Mouse (Mus musculus): ENCODE measurements around the gene Pebp1. TPM values are rescaled to one million over a fixed set of nuclear protein-coding genes. Genes with fewer than 3 reads are reported as not detected.

Gene Pebp1
- total RNA-seq, 2 experiments from 2014 or later, result 762 to 788 TPM

DNA sequence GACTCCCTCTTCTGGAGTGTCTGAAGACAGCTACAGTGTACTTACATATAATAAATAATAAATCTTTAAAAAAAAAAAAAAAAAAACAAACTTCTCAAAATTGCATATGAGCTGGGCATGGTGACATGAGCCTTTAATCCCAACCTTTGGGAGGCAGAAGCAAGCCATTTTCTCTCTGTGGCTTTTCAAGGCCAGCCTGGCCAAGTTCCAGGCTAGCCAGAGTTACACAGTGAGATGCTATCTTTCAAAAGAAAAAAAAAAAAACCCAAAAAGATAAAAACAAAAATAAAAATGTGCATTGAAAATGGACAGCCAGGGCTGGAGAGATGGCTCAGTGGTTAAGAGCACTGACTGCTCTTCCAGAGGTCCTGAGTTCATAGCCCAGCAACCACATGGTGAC, 2.2 kb upstream of the Pebp1 start:
- no peak for DNase-seq (ENCODE audit: low spot score in 2 of 2)

DNA sequence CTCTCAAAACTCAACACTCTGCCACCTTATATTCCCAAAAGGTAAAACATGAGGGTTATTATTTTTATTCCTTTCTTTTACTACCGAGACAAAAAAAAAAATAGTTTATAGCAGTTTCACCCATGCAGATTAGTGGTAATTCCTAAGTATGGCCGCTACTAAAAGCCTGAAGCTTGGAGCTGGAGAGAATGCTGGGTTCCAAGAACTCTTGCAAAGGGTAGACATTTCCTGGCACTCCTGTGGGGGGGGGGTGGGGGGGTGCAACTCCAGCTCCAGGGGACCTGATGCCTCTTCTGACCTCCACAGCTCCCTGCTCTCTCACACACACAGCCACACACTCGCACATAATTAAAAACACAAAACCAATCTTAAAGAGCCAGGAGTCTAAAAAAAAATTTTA, 1.1 kb downstream of the Pebp1 start:
- no peak for DNase-seq (ENCODE audit: low spot score in 2 of 2)

DNA sequence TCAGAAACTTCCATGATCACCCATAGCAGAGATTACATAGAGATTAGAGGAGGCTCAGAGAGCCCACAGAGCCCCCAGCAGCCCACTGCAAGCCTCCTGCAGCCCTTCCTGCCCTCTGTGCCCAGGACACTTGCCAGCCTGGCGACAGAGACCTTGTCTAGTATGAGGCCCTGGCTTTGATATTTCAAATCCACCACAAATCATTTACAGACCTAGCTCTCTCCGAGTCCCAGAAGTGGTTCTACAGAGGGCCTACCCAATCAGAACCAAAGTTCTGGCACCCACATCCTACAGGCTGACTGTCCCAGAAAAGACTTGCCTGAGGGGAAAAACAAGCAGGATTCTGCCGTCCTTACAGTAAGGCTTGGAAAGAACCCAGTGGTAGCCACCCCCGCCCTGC, 2.2 kb downstream of the Pebp1 start:
- no peak for DNase-seq (ENCODE audit: low spot score in 2 of 2)

DNA sequence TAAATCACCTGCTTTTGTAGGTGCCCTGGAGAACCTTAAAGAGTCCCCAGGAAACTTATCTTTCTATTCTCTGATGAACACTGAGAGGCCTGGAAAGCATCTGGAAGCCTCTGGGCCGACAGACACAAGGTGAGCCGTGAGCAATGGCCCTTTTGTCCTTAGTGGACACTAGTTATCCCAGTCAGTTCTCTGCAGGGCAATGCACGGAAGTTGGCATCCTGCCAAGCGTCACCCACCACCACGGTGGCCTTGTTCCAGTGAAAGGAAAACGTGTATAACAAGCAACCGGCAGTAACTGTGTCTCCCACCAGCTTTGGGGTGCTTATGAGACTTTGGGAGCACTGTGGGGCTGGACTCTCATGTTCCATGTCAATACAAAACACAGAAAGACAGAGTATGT, 2.7 kb downstream of the Pebp1 start:
- DNase-seq (ENCODE audit: low spot score in 2 of 2), result no peak

DNA sequence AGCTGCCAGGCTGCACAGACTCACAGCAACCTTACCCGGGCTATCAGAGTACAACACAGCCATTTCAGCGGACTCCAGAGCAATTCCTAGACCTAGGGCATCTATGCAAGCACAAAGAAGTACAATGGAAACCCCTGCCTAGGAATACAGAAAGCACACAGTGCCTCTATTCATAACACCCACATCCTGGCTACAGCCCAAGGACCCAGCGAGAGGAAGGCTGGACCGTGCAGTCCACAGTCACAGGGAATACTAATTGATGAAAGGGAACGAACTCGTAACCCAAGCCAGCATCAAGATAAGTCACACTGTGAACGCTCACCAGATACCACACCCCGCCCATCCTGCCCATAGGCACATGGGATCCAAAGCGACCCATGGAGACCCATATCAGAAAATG, 3.4 kb downstream of the Pebp1 start:
- DNase-seq (ENCODE audit: low spot score in 2 of 2), result peak in 1 of 2 experiments; percentile 71

DNA sequence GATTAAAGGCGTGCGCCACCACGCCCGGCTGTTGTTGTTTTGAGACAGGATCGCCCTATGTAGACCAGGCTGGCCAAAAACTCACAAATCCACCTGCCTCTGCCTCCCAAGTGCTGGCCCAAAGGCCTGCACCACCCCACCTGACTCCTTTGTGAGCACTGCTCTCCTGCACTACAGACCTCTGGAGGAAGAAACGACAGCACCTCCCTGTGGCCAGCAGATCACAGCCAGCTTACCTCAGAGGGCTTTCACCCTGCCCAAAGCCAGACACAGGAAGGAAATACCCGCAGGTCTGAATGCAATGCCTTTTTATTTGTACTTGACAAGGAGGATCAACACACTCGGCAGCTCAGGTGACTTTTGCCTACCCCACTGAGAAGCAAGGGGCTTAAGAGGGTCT, 5.1 kb downstream of the Pebp1 start:
- DNase-seq (ENCODE audit: low spot score in 2 of 2), result no peak

DNA sequence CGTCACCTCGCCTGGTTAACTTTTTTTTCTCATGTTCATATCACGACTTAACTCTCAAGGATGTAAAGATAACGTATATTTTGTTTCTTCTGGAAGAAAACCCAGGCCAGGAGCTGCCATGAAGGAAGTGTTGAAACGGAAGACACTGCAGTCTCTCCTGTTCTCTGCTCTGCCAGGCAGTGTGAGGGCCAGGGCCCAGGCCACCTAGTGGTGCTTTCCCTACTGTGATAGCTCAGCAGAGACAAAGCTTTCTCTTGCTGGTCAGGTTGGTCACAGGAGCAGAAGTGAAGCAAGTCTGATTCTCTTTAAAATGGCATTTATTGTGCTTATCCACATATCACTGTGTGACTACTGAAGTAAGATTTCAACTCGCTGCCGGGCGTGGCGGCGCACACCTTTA, 5.9 kb downstream of the Pebp1 start:
- DNase-seq (ENCODE audit: low spot score in 2 of 2), result no peak

DNA sequence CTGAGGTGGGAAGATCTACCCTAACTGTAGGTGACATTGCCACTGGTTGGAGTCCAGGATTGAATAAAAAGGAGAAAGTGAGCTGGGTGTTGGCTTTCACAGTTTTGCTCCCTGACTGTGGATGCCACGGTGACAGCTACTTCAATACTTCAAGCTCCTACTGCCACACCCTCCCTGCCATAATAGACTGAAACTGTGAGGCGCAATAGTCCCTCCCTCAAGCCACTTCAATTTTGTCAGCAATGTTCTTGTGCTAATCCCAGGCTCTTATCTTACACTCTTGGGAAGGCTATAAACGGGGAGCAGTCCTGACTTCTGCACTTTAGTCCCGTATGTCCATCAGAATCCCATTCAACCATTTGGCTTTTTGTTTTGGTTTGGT, 7.8 kb downstream of the Pebp1 start:
- DNase-seq (ENCODE audit: low spot score in 2 of 2), result no peak

DNA sequence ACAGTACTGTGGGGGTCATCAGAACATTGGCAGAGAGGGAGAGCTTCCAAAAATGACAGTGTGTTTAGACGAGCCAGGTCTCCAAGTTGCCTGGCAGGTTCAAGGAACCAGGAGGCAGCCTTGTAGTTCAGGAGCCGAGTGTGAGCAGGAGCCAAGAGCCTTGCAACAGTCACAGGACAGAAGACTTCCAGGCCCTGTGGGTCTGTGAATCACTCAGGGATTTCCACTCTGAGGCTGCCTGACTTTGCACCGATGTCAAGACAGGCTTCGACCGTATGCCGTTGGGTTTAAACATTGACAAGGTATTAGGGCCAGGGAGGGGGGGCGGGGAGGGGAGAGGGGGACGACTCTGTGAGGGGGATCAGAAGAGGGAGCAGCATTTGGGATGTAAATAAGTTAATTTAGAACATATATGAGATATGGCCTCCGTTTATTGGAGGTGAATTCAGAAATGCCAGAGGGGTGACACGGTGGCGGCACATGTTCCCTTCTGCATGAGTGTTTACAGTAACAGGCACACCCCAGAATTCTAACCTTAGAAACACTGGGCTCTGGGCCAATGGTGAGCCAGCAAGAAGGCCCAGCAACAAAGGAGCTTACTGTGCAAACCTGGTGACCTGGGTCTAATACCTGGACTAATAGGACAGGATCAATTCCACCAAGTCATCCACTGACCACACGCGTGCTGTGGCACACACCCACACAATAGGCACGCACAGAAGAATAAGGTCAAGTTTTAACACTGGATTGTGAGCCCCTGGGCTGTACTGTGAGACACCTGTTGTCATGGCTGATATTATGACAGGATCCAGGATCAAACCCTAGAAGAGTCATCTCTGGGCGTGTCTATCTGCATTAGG, 8.4 kb downstream of the Pebp1 start:
- no peak for DNase-seq (ENCODE audit: low spot score in 2 of 2)

DNA sequence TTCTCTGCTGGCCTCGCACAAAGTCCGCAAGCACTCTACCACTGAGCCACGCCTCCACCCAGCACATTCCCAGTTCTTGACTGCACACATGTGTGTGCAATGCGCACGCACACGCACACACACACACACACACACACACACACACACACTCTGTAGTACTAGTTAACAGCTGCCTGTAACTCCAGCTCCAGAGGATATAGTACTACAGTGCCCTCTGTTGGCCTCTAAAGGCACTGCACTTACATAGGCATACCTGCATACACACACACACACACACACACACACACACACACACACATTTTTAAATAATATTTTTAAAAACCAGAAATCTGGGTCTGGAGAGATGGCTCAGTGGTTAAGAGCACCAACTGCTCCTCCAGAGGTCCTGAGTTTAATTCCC, 9.6 kb downstream of the Pebp1 start:
- DNase-seq (ENCODE audit: low spot score in 2 of 2), result no peak

DNA sequence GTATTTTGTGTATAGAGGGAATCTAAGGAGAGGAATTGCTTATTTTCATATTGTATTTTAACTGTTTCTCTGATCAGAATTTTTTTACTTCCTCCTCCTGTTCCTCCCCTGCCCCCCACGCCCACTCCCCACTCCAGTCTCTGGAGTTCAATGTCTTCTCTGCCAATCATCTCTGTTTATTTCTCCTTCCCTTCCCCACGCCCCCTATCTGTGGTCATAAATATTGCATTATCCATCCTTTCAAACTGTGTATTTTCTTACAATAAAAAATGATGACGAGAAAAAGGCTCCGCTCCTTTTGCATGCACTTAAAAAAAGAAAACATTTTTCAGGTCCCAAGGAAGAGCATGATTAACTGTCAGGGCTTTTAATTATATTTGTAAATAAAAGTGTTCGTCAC, 12.6 kb downstream of the Pebp1 start:
- DNase-seq (ENCODE audit: low spot score in 2 of 2), result peak in 1 of 2 experiments; percentile 39

DNA sequence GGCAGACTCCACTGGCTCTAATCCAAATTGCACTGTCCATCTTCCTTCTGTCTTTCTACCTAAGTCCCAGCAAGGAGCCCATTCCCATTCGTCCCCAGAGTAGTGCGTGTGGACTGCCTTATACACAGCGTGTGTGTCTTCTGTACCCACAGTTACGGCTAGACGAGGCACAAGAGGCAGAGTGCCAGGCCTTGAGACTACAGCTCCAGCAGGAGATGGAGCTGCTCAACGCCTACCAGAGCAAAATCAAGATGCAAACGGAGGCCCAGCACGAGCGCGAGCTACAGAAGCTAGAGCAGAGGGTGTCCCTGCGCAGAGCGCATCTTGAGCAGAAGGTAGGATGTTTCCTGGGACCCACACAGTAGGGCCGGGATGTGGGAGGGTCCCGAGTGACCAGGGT, 15.5 kb downstream of the Pebp1 start:
- DNase-seq (ENCODE audit: low spot score in 2 of 2), result peak; percentile 50 to 67

DNA sequence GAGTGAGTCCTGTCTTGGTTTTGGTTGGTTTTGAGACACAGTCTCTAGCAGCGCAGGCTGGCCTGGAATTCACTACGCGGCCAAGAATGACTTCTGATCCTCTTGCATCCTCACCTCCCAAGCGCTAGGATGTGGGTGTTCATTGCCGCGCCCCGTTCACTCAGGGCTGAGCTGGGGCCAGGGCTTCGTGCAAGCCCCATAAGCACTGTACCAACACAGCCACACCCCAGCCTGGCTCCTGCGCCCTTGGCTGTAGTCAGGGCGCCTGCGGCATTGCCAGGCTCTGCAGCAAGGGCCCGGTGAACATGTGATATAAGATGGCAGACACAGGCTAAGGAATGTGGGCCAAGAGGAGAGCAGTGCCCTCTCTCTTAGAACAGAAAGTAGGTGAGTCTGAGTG, 18.0 kb downstream of the Pebp1 start:
- DNase-seq (ENCODE audit: low spot score in 2 of 2), result no peak

DNA sequence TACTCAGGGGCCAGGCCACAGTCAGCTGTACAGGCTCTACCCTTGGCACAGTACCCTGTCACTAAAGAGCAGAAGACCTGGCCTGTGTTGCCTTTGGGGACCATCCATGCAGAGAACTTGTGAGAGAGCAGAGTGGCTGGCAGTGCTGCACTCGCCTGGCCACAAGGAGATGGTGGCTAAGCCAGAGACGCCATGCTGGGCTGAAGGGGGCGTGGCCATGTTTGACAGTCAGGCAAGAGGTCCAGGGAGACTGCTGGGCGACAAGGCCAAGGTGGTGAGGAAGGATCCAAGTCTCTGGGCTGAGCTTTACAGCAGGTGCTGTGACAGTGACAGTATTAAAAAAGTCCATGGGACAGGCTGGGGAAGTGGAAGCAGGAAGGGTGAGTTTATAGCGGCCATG, 18.7 kb downstream of the Pebp1 start:
- DNase-seq (ENCODE audit: low spot score in 2 of 2), result no peak

DNA sequence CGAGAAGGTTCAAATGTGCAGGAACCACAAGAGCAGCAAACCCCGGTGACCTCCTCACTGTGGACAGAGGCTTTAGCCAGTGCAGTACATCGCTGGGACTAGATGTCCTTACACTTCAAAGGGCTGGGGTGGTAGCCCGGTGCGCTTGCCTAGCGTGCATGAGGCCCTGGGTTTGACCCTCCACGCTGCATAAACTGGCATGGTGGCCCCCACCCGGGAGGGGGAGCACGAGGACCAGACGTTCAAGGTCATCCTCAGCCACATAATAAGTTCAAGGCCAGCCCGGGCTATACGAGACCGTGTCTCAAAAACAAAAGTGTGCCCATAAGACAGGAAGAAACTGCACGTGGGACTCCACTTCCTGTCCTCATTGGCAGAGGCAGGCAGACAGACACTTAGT, 19.5 kb downstream of the Pebp1 start:
- no peak for DNase-seq (ENCODE audit: low spot score in 2 of 2)

DNA sequence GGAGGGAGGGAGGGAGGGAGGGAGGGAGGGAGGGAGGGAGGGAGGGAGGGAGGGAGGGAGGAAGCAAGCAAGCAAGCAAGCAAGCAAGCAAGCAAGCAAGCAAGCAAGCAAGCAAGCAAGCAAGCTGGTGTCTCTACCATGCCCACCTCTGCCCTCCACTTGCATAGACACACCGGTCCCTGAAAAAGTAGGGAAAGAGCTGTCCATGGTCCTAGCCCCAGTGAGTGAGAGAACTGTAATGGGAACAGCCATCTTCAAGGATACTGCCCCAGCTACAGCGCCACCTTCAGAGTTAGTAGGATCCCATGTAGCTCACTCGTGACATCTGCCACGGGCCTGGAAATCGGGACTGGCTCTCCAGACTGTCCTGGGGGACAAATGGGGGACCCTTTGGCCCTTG, 22.7 kb downstream of the Pebp1 start:
- no peak for DNase-seq (ENCODE audit: low spot score in 2 of 2)

DNA sequence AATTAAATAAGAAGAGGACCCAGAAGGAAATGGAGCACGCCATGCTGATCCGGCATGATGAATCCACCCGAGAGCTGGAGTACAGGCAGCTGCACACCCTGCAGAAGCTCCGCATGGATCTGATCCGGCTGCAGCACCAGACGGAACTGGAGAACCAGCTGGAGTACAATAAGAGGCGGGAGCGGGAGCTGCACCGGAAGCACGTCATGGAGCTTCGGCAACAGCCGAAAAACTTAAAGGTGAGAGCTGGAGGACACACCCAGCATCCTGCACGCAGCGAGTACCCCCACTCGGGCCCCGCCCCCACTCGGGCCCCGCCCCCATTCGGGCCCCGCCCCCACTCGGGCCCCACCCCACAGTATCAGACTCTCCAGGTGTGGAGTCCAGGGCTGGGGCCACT, 23.9 kb downstream of the Pebp1 start:
- DNase-seq (ENCODE audit: low spot score in 2 of 2), result no peak

DNA sequence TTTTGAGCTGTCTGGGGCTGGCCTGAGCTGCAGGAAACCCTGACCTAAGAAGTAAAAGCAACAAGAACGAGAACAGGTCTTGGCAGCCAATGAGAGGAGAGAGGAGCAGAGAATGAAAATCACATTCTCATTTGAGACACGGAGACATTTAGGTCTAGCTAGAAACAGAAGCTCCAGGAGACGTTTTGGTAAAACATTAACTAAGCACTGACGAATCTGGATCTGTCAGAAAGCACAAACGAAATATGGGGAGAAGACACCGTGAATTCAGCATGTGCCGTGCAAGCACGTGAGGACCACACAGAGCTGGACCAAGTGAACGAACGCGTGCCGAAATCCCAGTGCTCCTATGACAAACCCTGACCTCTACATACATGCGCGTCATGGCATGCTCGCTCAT, 29.1 kb downstream of the Pebp1 start:
- DNase-seq (ENCODE audit: low spot score in 2 of 2), result no peak

DNA sequence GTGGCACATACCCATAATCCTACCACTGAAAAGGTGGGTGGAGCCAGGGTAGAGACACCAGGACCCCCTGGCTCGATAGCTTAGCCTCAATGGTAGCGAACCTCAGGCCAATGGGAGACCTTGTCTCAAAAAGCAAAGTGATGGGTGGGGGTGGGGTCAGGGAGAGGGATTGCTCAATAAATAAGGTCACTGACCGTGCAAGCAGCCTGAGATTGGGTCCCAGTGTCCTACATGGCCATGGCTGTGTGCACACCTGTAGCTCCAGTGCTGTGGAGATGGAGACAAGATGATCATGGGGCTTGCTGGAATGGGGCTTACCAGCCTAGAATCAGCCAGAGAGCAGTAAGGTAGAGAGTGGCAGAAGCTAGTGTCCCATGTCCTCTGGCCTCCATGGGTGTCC, 35.7 kb downstream of the Pebp1 start:
- no peak for DNase-seq (ENCODE audit: low spot score in 2 of 2)

DNA sequence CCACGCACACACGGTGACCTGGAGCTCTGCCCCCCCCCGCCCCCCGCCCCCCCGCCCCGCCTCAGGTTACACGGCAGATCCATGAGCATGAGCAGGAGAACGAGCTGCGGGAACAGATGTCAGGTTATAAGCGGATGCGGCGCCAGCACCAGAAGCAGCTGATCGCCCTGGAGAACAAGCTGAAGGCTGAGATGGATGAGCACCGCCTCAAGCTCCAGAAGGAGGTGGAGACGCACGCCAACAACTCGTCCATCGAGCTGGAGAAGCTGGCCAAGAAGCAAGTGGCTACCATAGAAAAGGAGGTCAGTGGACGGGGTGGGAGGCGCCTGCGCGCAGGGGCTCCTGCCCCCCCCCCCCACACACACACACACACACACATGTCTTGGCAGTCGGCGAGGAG, 36.6 kb downstream of the Pebp1 start:
- DNase-seq (ENCODE audit: low spot score in 2 of 2), result no peak

DNA sequence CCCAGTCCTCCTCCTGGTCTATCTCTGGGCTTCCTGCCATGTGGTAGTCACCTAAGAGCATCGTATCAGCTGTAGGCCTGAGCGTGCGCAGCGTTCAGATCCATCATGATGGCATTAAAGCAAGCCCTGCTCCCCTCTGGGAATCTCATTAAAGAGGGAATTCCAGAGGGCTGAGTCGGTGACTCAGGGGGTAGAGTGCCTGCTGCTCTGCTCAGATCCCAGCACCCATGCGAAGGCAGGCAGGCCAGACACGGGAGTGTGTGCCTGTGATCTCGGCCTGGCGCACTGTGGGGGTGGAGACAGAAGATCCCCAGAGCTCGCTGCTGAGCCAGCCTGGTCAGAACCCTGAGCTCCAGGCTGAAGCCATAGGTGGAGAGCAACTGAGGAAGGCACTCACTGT, 39.1 kb downstream of the Pebp1 start:
- DNase-seq (ENCODE audit: low spot score in 2 of 2), result no peak

DNA sequence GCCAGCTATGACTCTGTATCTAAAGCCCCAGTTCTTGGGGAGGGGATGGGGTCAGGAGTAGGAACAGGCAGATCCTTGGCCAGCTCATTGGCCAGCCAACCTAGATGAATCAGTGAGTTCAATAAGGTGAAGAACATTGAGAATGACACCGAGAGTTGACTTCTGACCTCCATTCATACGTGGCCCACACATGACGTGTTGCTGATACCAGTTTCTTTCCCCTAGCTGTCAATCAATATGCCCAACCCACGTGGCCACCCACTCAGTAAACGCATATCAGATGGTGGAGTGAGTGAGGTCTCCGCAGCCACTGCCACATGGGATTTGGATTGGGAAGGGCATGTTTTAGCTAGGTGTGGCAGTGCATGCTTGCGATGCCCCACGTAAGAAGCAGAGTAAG, 42.3 kb downstream of the Pebp1 start:
- DNase-seq (ENCODE audit: low spot score in 2 of 2), result no peak

DNA sequence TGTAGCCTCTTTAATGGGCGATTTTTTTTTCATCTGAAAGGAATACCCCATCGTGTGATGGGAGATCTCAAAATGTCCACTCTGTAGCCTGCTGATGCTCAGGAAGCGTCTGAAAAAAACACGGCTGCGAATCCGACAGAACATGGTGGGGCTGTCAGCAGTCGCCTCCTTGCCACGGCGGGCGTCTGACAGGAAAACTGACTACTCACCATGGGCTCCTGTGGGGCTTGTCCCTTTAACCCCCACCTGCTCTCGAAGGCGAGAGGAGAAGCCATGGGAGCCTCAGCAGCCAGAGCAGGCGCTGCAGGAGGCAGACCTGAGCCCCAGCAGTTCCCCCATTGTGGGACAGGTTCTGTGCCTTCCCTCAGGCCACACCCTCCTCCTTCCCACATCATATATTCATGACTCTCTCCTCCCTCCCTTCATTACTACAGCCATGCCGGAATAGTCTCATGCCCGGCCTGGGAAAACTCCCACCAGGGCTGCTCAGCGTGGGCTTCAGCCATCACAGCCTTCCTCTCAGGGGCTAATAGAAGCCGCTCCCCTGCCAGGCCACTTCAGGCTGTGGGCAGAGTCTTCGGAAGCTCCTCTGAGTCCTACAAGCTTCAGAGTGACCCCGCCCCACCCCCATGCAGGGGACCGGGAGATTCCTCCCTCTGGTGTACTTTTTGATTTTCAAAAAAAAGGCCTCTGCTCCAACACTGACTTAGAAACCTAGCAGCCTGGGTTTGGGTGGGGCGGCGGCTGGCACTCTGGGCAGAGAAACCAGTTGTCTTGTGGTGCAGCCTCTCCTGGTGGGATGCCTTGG, 44.5 kb downstream of the Pebp1 start:
- DNase-seq (ENCODE audit: low spot score in 2 of 2), result peak in 1 of 2 experiments; percentile 25
